Mouse (Mus musculus): ENCODE measurements around the gene Negr1. TPM values are rescaled to one million over a fixed set of nuclear protein-coding genes. Genes with fewer than 3 reads are reported as not detected.

Negr1 gene
- total and polyA plus RNA-seq, 3 experiments = not detected

DNA sequence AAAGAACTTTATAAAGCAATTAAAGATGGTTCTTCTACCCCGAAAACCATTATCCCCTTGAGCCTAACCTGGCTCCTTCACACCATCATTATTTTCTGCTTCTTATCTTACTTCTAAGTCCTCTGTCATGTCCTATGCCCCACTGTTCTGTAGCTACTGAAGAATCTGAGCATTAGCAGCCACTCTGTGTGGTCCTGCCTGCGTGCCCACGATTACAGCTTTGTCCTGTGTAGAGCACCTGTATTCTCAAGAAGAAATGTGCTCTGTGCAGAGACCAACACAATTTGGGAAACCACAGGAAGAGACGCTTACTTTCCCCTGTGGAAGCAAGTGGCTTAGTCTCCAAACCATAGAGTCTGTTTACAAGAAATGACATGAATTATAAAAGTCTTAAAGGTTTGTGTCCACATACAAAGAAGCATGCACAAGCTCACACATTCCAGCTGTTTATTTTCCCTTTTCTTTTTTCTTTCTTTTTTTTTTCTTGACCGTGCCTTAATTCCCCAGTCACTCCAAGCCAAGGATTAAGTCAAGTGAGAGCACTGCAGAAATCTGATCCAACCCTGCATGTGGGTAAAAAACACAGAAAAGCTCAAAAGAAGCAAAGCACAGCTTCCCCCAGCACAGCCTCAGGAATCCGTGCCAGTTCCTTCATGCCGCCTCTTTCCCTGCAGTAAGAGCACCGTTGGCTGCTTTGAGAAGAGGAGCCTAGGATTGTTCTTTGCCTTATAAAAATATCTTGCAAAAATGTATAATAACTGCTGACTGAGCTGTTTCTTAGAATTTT is 627.5 kb downstream of the Negr1 start:
- Histone ChIP-seq H3K27me3 (replicated peaks) (no peaks in the 10 kb centered on the region), H3K4me2 (ENCODE audit: insufficient read depth, low read depth, poor library complexity, severe bottlenecking) (no peak overlapping the region), H3K79me2 (replicated peaks; ENCODE audit: control insufficient read depth, extremely low read depth, insufficient read depth, poor library complexity, severe bottlenecking) (no peaks in the 10 kb centered on the region), H3K4me3 (replicated peaks in 1 of 3; ENCODE audit: low read depth in 2 of 3, low read length in 2 of 3, poor library complexity in 1 of 3) (no peak overlapping the region), H3K4me1 (ENCODE audit: control insufficient read depth in 1 of 2, insufficient read depth in 2 of 2) (no peaks in the 10 kb centered on the region), H3K9me3 (replicated peaks; ENCODE audit: low read length) (no peaks in the 10 kb centered on the region), H3K27ac (ENCODE audit: insufficient read depth, low read depth) (no peak overlapping the region), H3K36me3 (replicated peaks in 1 of 2; ENCODE audit: control insufficient read depth in 1 of 2, insufficient read depth in 1 of 2, low read length in 1 of 2) (no peaks in the 10 kb centered on the region), H3K9ac (ENCODE audit: insufficient read depth, low read depth) (no peak overlapping the region)
- in situ Hi-C loops (cut with MboI; ENCODE audit: low pct_ligation_motif_present, low pct_unique_long_range_greater_than_20kb, low sequenced_read_pairs) = no loop called here
- no peak for DNase-seq (ENCODE audit: extremely low read depth)
- dilution Hi-C loops (cut with MboI; ENCODE audit: extremely low pct_ligation_motif_present, extremely low pct_unique_long_range_greater_than_20kb, low sequenced_read_pairs) = no loop called here
- TF ChIP-seq MAX (IDR thresholded peaks at IDR 0.05; ENCODE audit: low read length) (no peak), NELFE (IDR thresholded peaks at IDR 0.05; ENCODE audit: low read depth, low read length) (no peak), POLR2A (IDR thresholded peaks at IDR 0.05; ENCODE audit: low read depth, low read length) (no peak), KAT2A (IDR thresholded peaks at IDR 0.05; ENCODE audit: insufficient replicate concordance, low read length) (no peak), MAFK (IDR thresholded peaks at IDR 0.05; ENCODE audit: insufficient replicate concordance, low read length) (no peak; the same call in 1 of the 2 replicates), HCFC1 (IDR thresholded peaks at IDR 0.05; ENCODE audit: low read depth, low read length) (no peak), SMC3 (IDR thresholded peaks at IDR 0.05; ENCODE audit: low read depth, low read length) (no peak), RCOR1 (conservative IDR thresholded peaks at IDR 0.05; ENCODE audit: low read depth, low read length) (no peak), TBP (conservative IDR thresholded peaks at IDR 0.05; ENCODE audit: low read depth, low read length) (no peak)

GRCm38 (mm10) chr3:157189834-157190233 is 628.2 kb downstream of the Negr1 start:
- Histone ChIP-seq H3K36me3 (replicated peaks in 1 of 2; ENCODE audit: control insufficient read depth in 1 of 2, insufficient read depth in 1 of 2, low read length in 1 of 2) (no peaks in the 10 kb centered on the region), H3K9ac (ENCODE audit: insufficient read depth, low read depth) (no peak overlapping the region), H3K27me3 (replicated peaks) (no peaks in the 10 kb centered on the region), H3K4me1 (ENCODE audit: control insufficient read depth in 1 of 2, insufficient read depth in 2 of 2) (no peaks in the 10 kb centered on the region), H3K27ac (ENCODE audit: insufficient read depth, low read depth) (no peak overlapping the region), H3K9me3 (replicated peaks; ENCODE audit: low read length) (no peaks in the 10 kb centered on the region), H3K79me2 (replicated peaks; ENCODE audit: control insufficient read depth, extremely low read depth, insufficient read depth, poor library complexity, severe bottlenecking) (no peaks in the 10 kb centered on the region), H3K4me3 (replicated peaks in 1 of 3; ENCODE audit: low read depth in 2 of 3, low read length in 2 of 3, poor library complexity in 1 of 3) (no peak overlapping the region), H3K4me2 (ENCODE audit: insufficient read depth, low read depth, poor library complexity, severe bottlenecking) (no peak overlapping the region)
- in situ Hi-C loops (cut with MboI; ENCODE audit: low pct_ligation_motif_present, low pct_unique_long_range_greater_than_20kb, low sequenced_read_pairs) (no loop called here), dilution Hi-C loops (cut with MboI; ENCODE audit: extremely low pct_ligation_motif_present, extremely low pct_unique_long_range_greater_than_20kb, low sequenced_read_pairs) (no loop called here)
- DNase-seq (ENCODE audit: extremely low read depth) = no peak
- no peak for TF ChIP-seq RCOR1 (conservative IDR thresholded peaks at IDR 0.05; ENCODE audit: low read depth, low read length)
- TF ChIP-seq ETS1 (conservative IDR thresholded peaks at IDR 0.05; ENCODE audit: low read depth, low read length) = no peak
- no peak for TF ChIP-seq ZMIZ1 (IDR thresholded peaks at IDR 0.05; ENCODE audit: low read depth, low read length)
- no peak for TF ChIP-seq ZKSCAN1 (IDR thresholded peaks at IDR 0.05; ENCODE audit: borderline replicate concordance, low read depth, low read length)
- no peak for TF ChIP-seq EP300 (IDR thresholded peaks at IDR 0.05; ENCODE audit: low read length)
- TF ChIP-seq ELF1 (IDR thresholded peaks at IDR 0.05; ENCODE audit: low read depth, low read length) = no peak
- no peak for TF ChIP-seq TCF12 (IDR thresholded peaks at IDR 0.05; ENCODE audit: low read depth, low read length)
- no peak for TF ChIP-seq IRF4 (IDR thresholded peaks at IDR 0.05; ENCODE audit: low read depth, low read length)
- no peak for TF ChIP-seq MAFK (IDR thresholded peaks at IDR 0.05; ENCODE audit: insufficient replicate concordance, low read length)
- no peak for TF ChIP-seq HCFC1 (IDR thresholded peaks at IDR 0.05; ENCODE audit: low read depth, low read length)
- no peak for TF ChIP-seq PAX5 (IDR thresholded peaks at IDR 0.05; ENCODE audit: low read length)
